Mouse (Mus musculus): ENCODE results near the gene 1700102P08Rik.

GRCm38 (mm10) chr9:108394191-108394590, 1.6 kb downstream of the 1700102P08Rik start:
- no peak for TF ChIP-seq POLR2A (IDR thresholded peaks at IDR 0.05; ENCODE audit: borderline replicate concordance, control insufficient read depth, low read depth, low read length)
- TF ChIP-seq CTCF (IDR thresholded peaks at IDR 0.05; ENCODE audit: control insufficient read depth, insufficient read depth, low read length): no peak

All from bone marrow, adult 2 months (tissue).